Mouse (Mus musculus) cerebellum, adult 2 months (tissue): ENCODE measurements around the gene Trap1. TPM values are rescaled to one million over a fixed set of nuclear protein-coding genes. Genes with fewer than 3 reads are reported as not detected.

ENCODE experiments used
- DNase-seq, 2 experiments: peaks; one replicate each; pipeline ENCODE4 v3.0.0; 2021
- H3K27ac ChIP-seq: fragments of 200-500 bp; 2 replicates; pipeline ENCODE4 v1.5.1; 2012; ENCODE audit warnings: low read length, control low read depth, inconsistent platforms; ENCODE audit not compliant: insufficient read depth
- H3K27me3 ChIP-seq: fragments of 200-500 bp; 2 replicates; pipeline ENCODE4 v1.6.1; 2012; ENCODE audit warnings: inconsistent platforms, mild to moderate bottlenecking, low read length, moderate library complexity; ENCODE audit not compliant: control insufficient read depth, insufficient read depth
- H3K4me1 ChIP-seq: fragments of 200-500 bp; 2 replicates; pipeline ENCODE4 v1.6.1; 2011; ENCODE audit warnings: low read length; ENCODE audit not compliant: control insufficient read depth, insufficient read depth
- H3K4me3 ChIP-seq: fragments of 200-500 bp; replicated peaks from 2 replicates; pipeline ENCODE3; 2011; ENCODE audit warnings: mild to moderate bottlenecking, low read depth, low read length, control low read depth; ENCODE audit not compliant: insufficient read depth
- CTCF ChIP-seq: fragments of 200-500 bp; IDR thresholded peaks from 2 replicates; pipeline ENCODE4 v1.5.1; 2011; ENCODE audit warnings: low read depth, mild to moderate bottlenecking, control low read depth, low read length, moderate library complexity, borderline replicate concordance; ENCODE audit not compliant: insufficient read depth
- POLR2A ChIP-seq: fragments of 200-500 bp; IDR thresholded peaks from 2 replicates; pipeline ENCODE4 v1.6.1; 2011; ENCODE audit warnings: low read length, control low read depth, borderline replicate concordance; ENCODE audit not compliant: insufficient read depth
- WGBS: fragments of 180-500 bp; shearing (Covaris S2); methylation state at CpG from one replicate; pipeline ENCODE4 v1.1.7; 2018; 5-methylcytosine and 5-hydroxymethylcytosine counted together
- polyA plus RNA-seq: library from polyadenylated mRNA; depleted of rRNA; stranded (reverse); fragments of >200 nt; gene quantifications from 2 replicates; pipeline ENCODE4 v1.2.3, GENCODE M21; 2012

Trap1 gene
- polyA plus RNA-seq, 1 experiment, result 94.5 TPM

DNA sequence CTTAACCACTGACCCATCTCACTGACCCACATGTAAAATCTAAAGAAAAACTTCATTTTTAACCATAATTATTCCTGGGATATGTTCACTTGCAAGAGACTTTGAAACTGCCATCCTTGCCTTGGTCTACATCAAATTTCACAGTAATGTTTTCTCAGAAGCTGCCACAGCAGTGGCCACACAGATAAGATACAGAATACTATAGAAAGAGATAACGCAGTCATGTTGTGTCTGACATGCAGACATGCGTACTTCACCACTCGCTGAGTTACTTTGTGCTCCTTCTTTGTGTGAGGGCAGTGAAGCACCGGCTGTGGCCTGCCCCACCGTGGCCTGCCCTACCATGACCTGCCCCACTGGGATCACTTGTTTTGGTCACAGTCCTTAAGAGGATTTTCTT, 43.7 kb downstream of the Trap1 start:
- DNase-seq, result no peak
- Histone ChIP-seq H3K4me1 (no peaks in the 10 kb centered on the region), H3K27me3 (no peaks in the 10 kb centered on the region), H3K27ac (no peak overlapping the region), H3K4me3 (no peak overlapping the region)
- 25% methylated on average over 5 of the region's 5 CpGs for WGBS
- TF ChIP-seq POLR2A (no peak), CTCF (no peak)

DNA sequence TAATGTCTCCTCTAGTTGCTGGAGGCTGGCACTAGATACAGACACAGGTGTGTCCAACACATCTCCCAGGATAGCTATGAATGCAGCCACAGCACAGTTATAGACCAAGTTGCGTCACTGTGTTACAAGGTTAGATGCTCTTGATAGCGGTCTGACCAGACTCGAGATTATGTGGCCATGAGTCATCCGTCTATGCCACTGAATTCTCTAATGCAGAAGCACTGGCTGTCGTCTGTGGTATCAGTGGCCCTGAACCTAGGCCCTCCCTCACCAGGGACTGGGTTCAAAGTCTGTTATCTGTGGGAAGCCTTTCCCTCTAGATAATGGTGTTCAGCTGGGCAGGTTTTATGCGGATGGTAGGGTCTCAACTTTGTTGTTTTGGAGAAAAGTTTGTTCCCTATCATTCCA, 45.3 kb downstream of the Trap1 start:
- WGBS, result 89% methylated on average over 6 of the region's 6 CpGs
- no peaks in the 10 kb centered on the region for H3K4me1 ChIP-seq
- H3K27me3 ChIP-seq, result no peaks in the 10 kb centered on the region
- no peak overlapping the region for H3K27ac ChIP-seq
- TF ChIP-seq POLR2A, result no peak
- no peak for TF ChIP-seq CTCF
- H3K4me3 ChIP-seq, result no peak overlapping the region
- no peak for DNase-seq

DNA sequence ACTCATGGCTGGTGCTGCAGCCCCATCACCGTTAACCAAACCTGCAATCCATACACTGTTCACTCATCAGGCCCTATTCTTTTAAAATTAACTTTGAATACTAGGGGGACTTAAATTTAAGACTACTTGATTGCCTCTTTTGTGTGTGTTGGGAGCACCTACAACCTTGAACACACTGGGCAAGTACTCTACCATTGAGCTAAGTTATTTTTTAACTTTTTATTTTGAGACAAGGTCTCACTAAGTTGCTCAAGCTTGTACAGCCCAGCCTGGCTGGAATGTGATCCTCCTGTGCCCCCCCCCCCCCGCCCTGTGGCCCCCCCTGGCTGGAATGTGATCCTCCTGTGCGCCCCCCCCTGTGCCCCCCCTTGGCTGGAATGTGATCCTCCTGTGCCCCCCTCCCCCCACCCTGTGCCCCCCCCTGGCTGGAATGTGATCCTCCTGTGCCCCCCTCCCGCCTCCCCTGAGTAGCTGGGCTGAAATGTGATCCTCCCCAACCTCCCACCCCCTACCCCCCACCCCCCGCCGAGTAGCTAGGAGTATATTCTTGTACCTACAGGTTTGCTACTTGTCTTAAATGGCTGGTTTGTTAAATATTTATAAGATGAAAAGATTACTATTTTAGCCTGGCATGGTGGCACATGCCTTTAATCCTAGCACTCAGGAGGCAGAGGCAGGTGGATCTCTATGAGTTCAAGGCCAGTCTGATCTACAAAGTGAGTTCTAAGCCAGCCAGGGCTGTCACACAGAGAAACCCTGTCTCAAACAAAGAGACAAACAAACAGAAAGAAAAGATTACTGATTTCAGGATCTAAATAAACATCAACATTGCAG, 46.0 kb downstream of the Trap1 start:
- WGBS, result 81% methylated on average over 4 of the region's 6 CpGs
- no peak for DNase-seq
- Histone ChIP-seq H3K27ac (no peak overlapping the region), H3K4me1 (no peaks in the 10 kb centered on the region), H3K27me3 (no peaks in the 10 kb centered on the region), H3K4me3 (no peak overlapping the region)
- TF ChIP-seq CTCF, result no peak
- no peak for TF ChIP-seq POLR2A

DNA sequence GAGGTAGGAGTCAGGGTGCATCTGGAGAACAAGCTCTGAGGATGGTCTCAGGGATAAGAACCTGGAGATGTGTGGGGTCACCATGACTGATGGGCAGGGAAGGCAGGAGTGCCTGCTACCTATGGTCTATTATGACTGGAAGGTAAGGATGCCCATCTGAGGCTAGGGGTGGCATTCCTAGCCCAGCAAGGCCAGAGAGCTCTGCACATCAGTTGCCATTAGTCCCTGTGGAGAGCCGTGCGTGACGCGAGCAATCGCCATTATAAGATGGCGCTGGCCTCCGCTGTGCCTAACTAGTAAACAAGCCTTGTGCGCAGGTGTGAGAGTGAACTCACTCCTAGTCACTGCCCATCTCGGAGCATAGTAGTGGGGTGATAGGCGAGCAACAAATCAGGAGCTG, 47.1 kb downstream of the Trap1 start:
- 95% methylated on average over 10 of the region's 10 CpGs for WGBS
- no peak overlapping the region for H3K4me3 ChIP-seq

DNA sequence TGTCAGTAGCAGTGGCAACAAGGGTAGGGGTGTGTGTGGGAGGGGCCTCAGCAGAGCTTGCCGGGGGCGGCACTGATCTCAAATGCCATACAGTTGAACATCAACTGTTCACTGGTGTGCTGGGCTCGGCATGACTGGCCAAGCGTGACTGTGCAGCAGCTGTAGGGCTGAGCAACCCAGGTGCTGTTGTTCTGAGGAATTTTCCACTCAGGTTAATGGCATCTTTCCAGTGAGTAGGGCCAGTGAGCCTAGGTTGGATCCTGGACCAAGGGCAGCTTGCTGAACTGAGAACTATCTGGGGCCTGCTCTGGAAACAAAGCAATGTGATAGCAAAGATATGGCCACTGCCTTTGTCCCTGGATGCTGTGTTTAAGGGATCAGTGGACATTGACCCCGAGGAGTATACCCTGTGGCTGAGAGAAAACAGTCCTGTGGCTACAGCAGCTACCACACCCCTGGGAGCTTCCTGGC, 48.2 kb downstream of the Trap1 start:
- DNase-seq, result no peak
- Histone ChIP-seq H3K4me1 (no peaks in the 10 kb centered on the region), H3K27ac (no peak overlapping the region), H3K27me3 (no peaks in the 10 kb centered on the region), H3K4me3 (no peak overlapping the region)
- TF ChIP-seq CTCF, result no peak
- TF ChIP-seq POLR2A, result no peak
- WGBS, result 57% methylated on average over 5 of the region's 5 CpGs

More for the DNA sequence above, 47.1 kb downstream of the Trap1 start:
- TF ChIP-seq CTCF (no peak), POLR2A (no peak)
- no peak for DNase-seq
- H3K27ac ChIP-seq, result no peak overlapping the region
- H3K27me3 ChIP-seq, result no peaks in the 10 kb centered on the region
- H3K4me1 ChIP-seq, result no peaks in the 10 kb centered on the region

DNA sequence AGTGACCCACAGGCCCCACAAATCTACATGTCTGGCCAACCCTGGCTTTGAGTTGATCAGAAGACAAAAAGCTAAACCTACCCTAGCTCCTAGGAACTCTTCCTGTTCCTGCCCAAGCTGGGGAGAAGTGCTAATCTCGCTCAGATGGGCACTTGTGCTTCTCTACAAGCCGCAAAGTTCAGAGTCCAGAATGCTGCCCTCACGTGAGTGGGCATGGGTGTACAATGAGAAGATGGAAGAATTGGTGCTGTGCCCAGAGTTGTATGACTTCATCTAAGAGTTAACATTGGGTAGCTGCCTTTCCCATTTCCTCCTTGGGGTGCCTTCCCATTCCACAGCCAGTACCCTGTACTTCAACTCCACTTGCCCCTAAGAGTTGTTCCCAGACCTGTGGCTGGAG, 50.4 kb downstream of the Trap1 start:
- WGBS, result 70% methylated on average over 3 of the region's 3 CpGs
- Histone ChIP-seq H3K27ac (no peak overlapping the region), H3K4me3 (no peak overlapping the region), H3K27me3 (no peaks in the 10 kb centered on the region), H3K4me1 (no peaks in the 10 kb centered on the region)
- no peak for TF ChIP-seq POLR2A
- TF ChIP-seq CTCF, result no peak
- no peak for DNase-seq

DNA sequence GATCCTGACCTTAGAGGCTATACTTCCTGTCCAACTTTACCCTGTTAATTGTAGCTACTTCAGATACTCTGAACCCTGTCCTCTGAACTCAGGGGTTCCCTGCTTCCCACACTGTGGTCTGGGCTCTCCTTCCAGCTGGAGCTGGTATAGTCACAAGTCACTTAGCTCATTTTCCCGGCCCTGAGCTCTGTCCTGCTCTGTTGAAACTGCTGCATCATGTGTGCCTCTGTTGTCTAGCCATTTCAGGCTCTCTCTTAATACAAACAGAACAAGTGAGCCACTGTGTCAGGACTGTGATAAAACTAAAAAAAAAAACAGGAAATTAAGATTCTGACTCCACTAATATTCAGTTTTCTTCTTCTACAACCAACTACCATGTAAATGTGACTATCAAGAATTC, 51.0 kb downstream of the Trap1 start:
- no peak overlapping the region for H3K27ac ChIP-seq
- DNase-seq, result no peak
- TF ChIP-seq CTCF, result no peak
- TF ChIP-seq POLR2A, result no peak
- H3K27me3 ChIP-seq, result no peaks in the 10 kb centered on the region
- H3K4me3 ChIP-seq, result no peak overlapping the region
- 61% methylated on average over 1 of the region's 1 CpGs for WGBS
- H3K4me1 ChIP-seq, result no peaks in the 10 kb centered on the region

DNA sequence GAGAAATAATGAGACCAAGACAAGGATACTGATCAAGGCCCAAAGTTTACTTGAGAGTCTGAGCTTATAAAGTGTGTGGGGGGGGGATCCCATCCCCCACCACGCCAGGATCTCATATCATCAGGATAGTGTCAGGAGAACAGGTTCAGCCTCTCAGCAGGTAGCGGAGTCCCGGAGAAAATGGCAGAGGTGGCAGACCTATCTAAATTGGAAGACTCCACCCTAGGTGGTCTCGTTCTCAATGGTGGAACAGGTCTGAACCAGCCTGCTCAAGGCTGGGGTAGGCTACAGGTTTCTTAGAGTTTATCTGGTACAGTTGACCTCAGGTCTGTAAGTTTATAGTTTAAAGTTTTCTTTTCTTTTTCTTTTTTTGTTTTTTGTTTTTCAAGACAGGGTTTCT, 54.9 kb downstream of the Trap1 start:
- Histone ChIP-seq H3K27me3 (no peaks in the 10 kb centered on the region), H3K4me3 (no peak overlapping the region), H3K4me1 (no peaks in the 10 kb centered on the region), H3K27ac (no peak overlapping the region)
- TF ChIP-seq POLR2A, result no peak
- no peak for DNase-seq
- 78% methylated on average over 4 of the region's 4 CpGs for WGBS
